Mouse (Mus musculus): ENCODE results near the gene Ube2l6. TPM values are rescaled to one million over a fixed set of nuclear protein-coding genes. Genes with fewer than 3 reads are reported as not detected.

Gene Ube2l6
- polyA plus RNA-seq, 1 experiment: 140 TPM

DNA sequence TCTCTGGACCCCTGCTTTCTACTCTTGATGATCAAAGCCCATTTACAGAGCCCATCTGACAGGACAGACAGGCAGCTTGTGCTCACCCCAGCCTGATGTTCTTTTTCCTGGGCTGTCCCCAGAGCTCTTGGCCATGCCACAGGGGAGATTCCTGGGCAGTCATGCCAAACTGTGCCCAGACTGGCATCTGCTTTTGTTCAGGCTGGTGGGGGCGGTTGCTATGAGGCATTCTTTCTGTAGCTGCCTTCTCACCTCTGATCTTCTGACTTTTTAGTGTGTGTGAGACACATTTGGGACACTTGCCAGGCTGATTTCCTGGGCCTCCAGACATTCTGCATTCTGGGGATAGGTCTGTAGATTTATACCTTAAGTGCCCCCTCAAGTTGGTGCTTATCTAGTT is 59.9 kb downstream of the Ube2l6 start:
- Histone ChIP-seq H3K27ac (ENCODE audit: control insufficient read depth, insufficient read depth, low read depth, low read length, poor library complexity) (no peak overlapping the region), H3K4me1 (ENCODE audit: control insufficient read depth, insufficient read depth, low read length) (no peaks in the 10 kb centered on the region), H3K4me3 (replicated peaks; ENCODE audit: control insufficient read depth, low read depth, low read length) (no peak overlapping the region)
- 94% methylated on average over 1 of the region's 1 CpGs for WGBS
- no peak for TF ChIP-seq CTCF (IDR thresholded peaks at IDR 0.05; ENCODE audit: control insufficient read depth, insufficient read depth, low read length)
- no peak for TF ChIP-seq POLR2A (IDR thresholded peaks at IDR 0.05; ENCODE audit: borderline replicate concordance, control insufficient read depth, low read depth, low read length)

Other genes with a start within 250 kb of the Ube2l6 start
- 11.0 and 25.2 TPM in 2 replicates for gene Ctnnd1, start 148.1 kb upstream of the Ube2l6 start, polyA plus RNA-seq (2011; ENCODE audit: insufficient read depth, insufficient read length, low replicate concordance, missing spikeins)
- gene Btbd18, start 139.7 kb upstream of the Ube2l6 start, polyA plus RNA-seq (2011; ENCODE audit: insufficient read depth, insufficient read length, low replicate concordance, missing spikeins): 0.50 TPM in 1 of 2 replicates, not detected in the other
- gene Selenoh, start 128.1 kb upstream of the Ube2l6 start, polyA plus RNA-seq (2011; ENCODE audit: insufficient read depth, insufficient read length, low replicate concordance, missing spikeins): 46.2 and 93.3 TPM in 2 replicates
- gene Gm28635, start 120.8 kb upstream of the Ube2l6 start, polyA plus RNA-seq (2011; ENCODE audit: insufficient read depth, insufficient read length, low replicate concordance, missing spikeins): not detected in 2 replicates
- 20.4 and 23.6 TPM in 2 replicates for gene Med19, start 120.4 kb upstream of the Ube2l6 start, polyA plus RNA-seq (2011; ENCODE audit: insufficient read depth, insufficient read length, low replicate concordance, missing spikeins)
- gene Tmx2, start 119.7 kb upstream of the Ube2l6 start, polyA plus RNA-seq (2011; ENCODE audit: insufficient read depth, insufficient read length, low replicate concordance, missing spikeins): 23.5 and 35.9 TPM in 2 replicates
- gene Zdhhc5, start 83.6 kb upstream of the Ube2l6 start, polyA plus RNA-seq (2011; ENCODE audit: insufficient read depth, insufficient read length, low replicate concordance, missing spikeins): 10.8 and 14.6 TPM in 2 replicates
- gene Clp1, start 71.5 kb upstream of the Ube2l6 start, polyA plus RNA-seq (2011; ENCODE audit: insufficient read depth, insufficient read length, low replicate concordance, missing spikeins): 17.4 and 25.1 TPM in 2 replicates
- 172 and 242 TPM in 2 replicates for gene Ypel4, start 64.8 kb upstream of the Ube2l6 start, polyA plus RNA-seq (2011; ENCODE audit: insufficient read depth, insufficient read length, low replicate concordance, missing spikeins)
- not detected in 2 replicates for gene Gm19426, start 55.2 kb upstream of the Ube2l6 start, polyA plus RNA-seq (2011; ENCODE audit: insufficient read depth, insufficient read length, low replicate concordance, missing spikeins)
- 29.0 and 29.7 TPM in 2 replicates for gene Serping1, start 23.4 kb upstream of the Ube2l6 start, polyA plus RNA-seq (2011; ENCODE audit: insufficient read depth, insufficient read length, low replicate concordance, missing spikeins)
- gene Smtnl1, start 23.8 kb downstream of the Ube2l6 start, polyA plus RNA-seq (2011; ENCODE audit: insufficient read depth, insufficient read length, low replicate concordance, missing spikeins): 0.85 TPM in 1 of 2 replicates, not detected in the other
- gene Timm10, start 28.2 kb downstream of the Ube2l6 start, polyA plus RNA-seq (2011; ENCODE audit: insufficient read depth, insufficient read length, low replicate concordance, missing spikeins): 21.8 and 33.8 TPM in 2 replicates
- gene Slc43a1, start 40.0 kb downstream of the Ube2l6 start, polyA plus RNA-seq (2011; ENCODE audit: insufficient read depth, insufficient read length, low replicate concordance, missing spikeins): 142 and 195 TPM in 2 replicates
- gene Rtn4rl2, start 87.9 kb downstream of the Ube2l6 start, polyA plus RNA-seq (2011; ENCODE audit: insufficient read depth, insufficient read length, low replicate concordance, missing spikeins): not detected in 2 replicates
- 80.0 and 90.6 TPM in 2 replicates for gene Slc43a3, start 137.8 kb downstream of the Ube2l6 start, polyA plus RNA-seq (2011; ENCODE audit: insufficient read depth, insufficient read length, low replicate concordance, missing spikeins)
- gene Prg2, start 181.6 kb downstream of the Ube2l6 start, polyA plus RNA-seq (2011; ENCODE audit: insufficient read depth, insufficient read length, low replicate concordance, missing spikeins): 248 and 464 TPM in 2 replicates
- gene Prg3, start 189.4 kb downstream of the Ube2l6 start, polyA plus RNA-seq (2011; ENCODE audit: insufficient read depth, insufficient read length, low replicate concordance, missing spikeins): 10.6 and 22.8 TPM in 2 replicates
- gene Ssrp1, start 238.4 kb downstream of the Ube2l6 start, polyA plus RNA-seq (2011; ENCODE audit: insufficient read depth, insufficient read length, low replicate concordance, missing spikeins): 140 and 170 TPM in 2 replicates
- gene P2rx3, start 238.6 kb downstream of the Ube2l6 start, polyA plus RNA-seq (2011; ENCODE audit: insufficient read depth, insufficient read length, low replicate concordance, missing spikeins): 1.2 and 3.8 TPM in 2 replicates
- gene Tnks1bp1, start 249.2 kb downstream of the Ube2l6 start, polyA plus RNA-seq (2011; ENCODE audit: insufficient read depth, insufficient read length, low replicate concordance, missing spikeins): 5.0 and 8.0 TPM in 2 replicates